15 mouse cellular contexts compared by ENCODE assay signal in genomic region chr19:10242916-10243315, GRCm38 (mm10). TPM values are rescaled to one million over a fixed set of nuclear protein-coding genes. Genes with fewer than 3 reads are reported as not detected.
DNase-seq lines count a peak whose midpoint lies in the region; ATAC-seq and TF ChIP-seq lines count a peak whose summit lies in the region.
"Had no signal": no experiment of that assay in that cellular context is flagged by ENCODE, and none has a peak within 500 bp of the region (broad histone marks: within the 10 kb centered on the region; RNA-seq: fewer than 3 reads in every experiment).

No protein-coding gene starts in this region.

- no peak overlapping the region for H3K4me3 ChIP-seq in forebrain, embryonic 11.5 days (ENCODE audit: low read depth, low read length)
- H3K4me3 ChIP-seq in forebrain, postnatal 0 days (ENCODE audit: low read depth, low read length) = no peak overlapping the region
- no peak overlapping the region for H3K4me3 ChIP-seq in lung, embryonic 14.5 days (ENCODE audit: low read depth, low read length)
- no peak overlapping the region for H3K4me3 ChIP-seq in limb, embryonic 12.5 days (replicated peaks)
- H3K4me3 ChIP-seq: heart, embryonic 12.5 days; liver, embryonic 13.5 days had no signal

- no peaks in the 10 kb centered on the region for H3K36me3 ChIP-seq in forebrain, embryonic 11.5 days (ENCODE audit: control insufficient read depth, insufficient read depth, low read length)
- peaks cover 8% of the 10 kb centered on the region for H3K36me3 ChIP-seq in forebrain, postnatal 0 days (ENCODE audit: insufficient read depth)
- H3K36me3 ChIP-seq in lung, embryonic 14.5 days (ENCODE audit: insufficient read depth) = no peaks in the 10 kb centered on the region
- H3K36me3 ChIP-seq in limb, embryonic 12.5 days = 0 out of 2 replicates have a peak, but pooled peaks cover 7% of the 10 kb centered on the region
- H3K36me3 ChIP-seq: heart, embryonic 12.5 days; liver, embryonic 13.5 days had no signal

- peaks cover 9% of the 10 kb centered on the region for H3K27me3 ChIP-seq in forebrain, embryonic 11.5 days (ENCODE audit: control insufficient read depth, insufficient read depth, low read length)
- 0 out of 2 replicates have a peak, but pooled peaks cover 4% of the 10 kb centered on the region for H3K27me3 ChIP-seq in forebrain, postnatal 0 days (ENCODE audit: insufficient read depth, low read length)
- no peaks in the 10 kb centered on the region for H3K27me3 ChIP-seq in lung, embryonic 14.5 days (ENCODE audit: insufficient read depth, low read length)
- peaks cover 5% of the 10 kb centered on the region; the same call in 1 of the 2 replicates for H3K27me3 ChIP-seq in limb, embryonic 12.5 days

- DNase-seq in forebrain, embryonic 11.5 days (ENCODE audit: low spot score) = peak; percentile 67
- no peak for DNase-seq in forebrain, postnatal 0 days
- DNase-seq in lung, embryonic 14.5 days = peak; percentile 26
- DNase-seq in lung, postnatal 25 days (ENCODE audit: low spot score) = no peak
- DNase-seq in embryo, embryonic 11 days = peak; percentile 72
- no peak for DNase-seq in kidney, postnatal 14 days
- DNase-seq: adrenal gland, postnatal 14 days; gastrocnemius, postnatal 25 days; kidney, adult 8-10 months; liver, embryonic 13.5 days; right cerebral cortex, postnatal 14 days had no signal

- no peak overlapping the region for H3K4me2 ChIP-seq in forebrain, embryonic 11.5 days (ENCODE audit: low read depth, low read length, severe bottlenecking)
- H3K4me2 ChIP-seq in forebrain, postnatal 0 days (ENCODE audit: low read depth) = no peak overlapping the region
- H3K4me2 ChIP-seq in lung, embryonic 14.5 days = no peak overlapping the region
- H3K4me2 ChIP-seq in limb, embryonic 12.5 days = 0 out of 2 replicates have a peak overlapping the region, but pooled peaks have one; percentile 6
- H3K4me2 ChIP-seq: heart, embryonic 12.5 days; liver, embryonic 13.5 days had no signal

- no peak overlapping the region for H3K27ac ChIP-seq in forebrain, embryonic 11.5 days (ENCODE audit: low read depth, low read length)
- H3K27ac ChIP-seq in forebrain, postnatal 0 days (ENCODE audit: low read depth, low read length) = no peak overlapping the region
- H3K27ac ChIP-seq in lung, embryonic 14.5 days (ENCODE audit: low read depth) = no peak overlapping the region
- peak overlapping the region; percentile 51 for H3K27ac ChIP-seq in limb, embryonic 12.5 days
- H3K27ac ChIP-seq: liver, embryonic 13.5 days had no signal

- peaks cover 10% of the 10 kb centered on the region for H3K4me1 ChIP-seq in forebrain, embryonic 11.5 days (replicated peaks; ENCODE audit: control insufficient read depth, insufficient read depth, low read length)
- H3K4me1 ChIP-seq in forebrain, postnatal 0 days (ENCODE audit: insufficient read depth) = no peaks in the 10 kb centered on the region
- H3K4me1 ChIP-seq in lung, embryonic 14.5 days (ENCODE audit: insufficient read depth) = peaks cover 23% of the 10 kb centered on the region
- H3K4me1 ChIP-seq in limb, embryonic 12.5 days (replicated peaks) = peaks cover 59% of the 10 kb centered on the region

- WGBS in forebrain, embryonic 11.5 days = 6% methylated on average over 8 of the region's 8 CpGs
- 4% methylated on average over 8 of the region's 8 CpGs for WGBS in forebrain, postnatal 0 days
- WGBS in lung, embryonic 14.5 days = 8% methylated on average over 8 of the region's 8 CpGs
- 7% methylated on average over 8 of the region's 8 CpGs for WGBS in limb, embryonic 12.5 days

- no peaks in the 10 kb centered on the region for H3K9me3 ChIP-seq in forebrain, embryonic 11.5 days (ENCODE audit: control insufficient read depth, low read length)
- no peaks in the 10 kb centered on the region for H3K9me3 ChIP-seq in forebrain, postnatal 0 days (ENCODE audit: low read length)
- H3K9me3 ChIP-seq in lung, embryonic 14.5 days (ENCODE audit: low read depth, low read length) = no peaks in the 10 kb centered on the region
- no peaks in the 10 kb centered on the region for H3K9me3 ChIP-seq in limb, embryonic 12.5 days
- H3K9me3 ChIP-seq: heart, embryonic 12.5 days; liver, embryonic 13.5 days had no signal

- no peak for TF ChIP-seq CTCF in forebrain, postnatal 0 days (IDR thresholded peaks at IDR 0.05; ENCODE audit: low read depth)
- no peak for TF ChIP-seq CTCF in lung, embryonic 14.5 days (IDR thresholded peaks at IDR 0.05; ENCODE audit: low read depth)

- no peak for ATAC-seq in forebrain, embryonic 11.5 days (replicated peaks; ENCODE audit: low FRiP score)
- ATAC-seq in forebrain, postnatal 0 days = no peak
- no peak for ATAC-seq in lung, embryonic 14.5 days (ENCODE audit: insufficient read depth)
- no peak for ATAC-seq in limb, embryonic 12.5 days (ENCODE audit: insufficient number of reproducible peaks, insufficient read depth, low FRiP score, low TSS enrichment, low read depth)
- no peak for ATAC-seq in cerebellum, adult (ENCODE audit: insufficient number of reproducible peaks, low FRiP score, low TSS enrichment)

- peak overlapping the region; percentile 20; the same call in 1 of the 2 replicates for H3K9ac ChIP-seq in forebrain, embryonic 11.5 days (ENCODE audit: low read length)
- H3K9ac ChIP-seq in forebrain, postnatal 0 days = no peak overlapping the region
- no peak overlapping the region for H3K9ac ChIP-seq in lung, embryonic 14.5 days
- 0 out of 2 replicates have a peak overlapping the region, but pooled peaks have one; percentile 13 for H3K9ac ChIP-seq in limb, embryonic 12.5 days (replicated peaks)
- H3K9ac ChIP-seq: heart, embryonic 12.5 days; liver, embryonic 13.5 days had no signal

RNA-seq across cellular contexts. Expression of gene Myrf, which starts 2.4 kb away (rescaled TPM):
- polyA plus RNA-seq in forebrain, embryonic 11.5 days (2014; fragmentation: Nextera tagmentation; extraction: Ambion mirVana) = 1.8 and 2.1 TPM in 2 replicates
- 0.54 and 0.81 TPM in 2 replicates for total RNA-seq in forebrain, postnatal 0 days (2014; rRNA removed)
- 0.20 and 0.47 TPM in 2 replicates for polyA plus RNA-seq in forebrain, postnatal 0 days (2015; fragmentation: Nextera tagmentation; extraction: Ambion mirVana)
- polyA plus RNA-seq in lung, embryonic 14.5 days (2014; fragmentation: Nextera tagmentation; extraction: Ambion mirVana) = 14.1 TPM in 2 replicates
- polyA plus RNA-seq in limb, embryonic 12.5 days (2016; fragmentation: Nextera tagmentation; extraction: Ambion mirVana) = 2.6 and 2.7 TPM in 2 replicates
- total RNA-seq: gastrocnemius, postnatal 25 days; megakaryocyte progenitor cell, adult 5-6 weeks had no signal

RNA-seq across cellular contexts. Expression of gene Fen1, which starts 38.9 kb away (rescaled TPM):
- polyA plus RNA-seq in forebrain, embryonic 11.5 days (2014; fragmentation: Nextera tagmentation; extraction: Ambion mirVana) = 151 TPM in 2 replicates
- total RNA-seq in forebrain, postnatal 0 days (2014; rRNA removed) = 23.4 and 24.6 TPM in 2 replicates
- polyA plus RNA-seq in forebrain, postnatal 0 days (2015; fragmentation: Nextera tagmentation; extraction: Ambion mirVana) = 28.7 and 30.8 TPM in 2 replicates
- 113 and 114 TPM in 2 replicates for polyA plus RNA-seq in lung, embryonic 14.5 days (2014; fragmentation: Nextera tagmentation; extraction: Ambion mirVana)
- polyA plus RNA-seq in limb, embryonic 12.5 days (2016; fragmentation: Nextera tagmentation; extraction: Ambion mirVana) = 109 and 115 TPM in 2 replicates

RNA-seq across cellular contexts. Expression of gene Tmem258, which starts 39.1 kb away (rescaled TPM):
- polyA plus RNA-seq in forebrain, embryonic 11.5 days (2014; fragmentation: Nextera tagmentation; extraction: Ambion mirVana) = 320 and 330 TPM in 2 replicates
- total RNA-seq in forebrain, postnatal 0 days (2014; rRNA removed) = 102 and 135 TPM in 2 replicates
- polyA plus RNA-seq in forebrain, postnatal 0 days (2015; fragmentation: Nextera tagmentation; extraction: Ambion mirVana) = 310 and 398 TPM in 2 replicates
- polyA plus RNA-seq in lung, embryonic 14.5 days (2014; fragmentation: Nextera tagmentation; extraction: Ambion mirVana) = 449 and 486 TPM in 2 replicates
- 417 and 421 TPM in 2 replicates for polyA plus RNA-seq in limb, embryonic 12.5 days (2016; fragmentation: Nextera tagmentation; extraction: Ambion mirVana)

Comparison
In these comparisons a context has a peak if more than half of its experiments do, and no peak if none do; other contexts are left out.
1. DNase-seq: peak in forebrain, embryonic 11.5 days (single experiment), lung, embryonic 14.5 days (single experiment) and embryo, embryonic 11 days (single experiment); none in forebrain, postnatal 0 days (single experiment), lung, postnatal 25 days (single experiment) and kidney, postnatal 14 days (single experiment).
2. H3K9ac ChIP-seq: peak in forebrain, embryonic 11.5 days (single experiment) and limb, embryonic 12.5 days (single experiment); none in forebrain, postnatal 0 days (single experiment) and lung, embryonic 14.5 days (single experiment).